Mouse (Mus musculus) G1E (cell line): ENCODE data around the gene Kif5c.

Experiments
- CTCF ChIP-seq: IDR thresholded peaks from 2 replicates; pipeline ENCODE4 v1.5.1; 2012; ENCODE audit warnings: low read depth, low read length, inconsistent platforms, mixed read lengths
- GATA1 ChIP-seq: IDR thresholded peaks from 2 replicates; pipeline ENCODE4 v1.6.1; 2012; ENCODE audit warnings: borderline replicate concordance, low read length, inconsistent platforms, mixed read lengths
- GATA2 ChIP-seq: IDR thresholded peaks from 2 replicates; pipeline ENCODE4 v1.6.1; 2012; ENCODE audit warnings: low read depth, low read length, inconsistent platforms, borderline replicate concordance
- POLR2AphosphoS5 ChIP-seq: IDR thresholded peaks from 2 replicates; pipeline ENCODE4 v1.6.1; 2012; ENCODE audit warnings: low read depth, low read length, inconsistent platforms; ENCODE audit not compliant: insufficient replicate concordance

- TF ChIP-seq CTCF (no peak), GATA1 (no peak), GATA2 (no peak), POLR2AphosphoS5 (no peak)
Measured at GRCm38 (mm10) chr2:49695461-49695860, 76.4 kb downstream of the Kif5c start.
